Mouse (Mus musculus) bone marrow macrophage, adult 2 months (primary cell): ENCODE data around the gene Slc25a41.

Experiments used
- CTCF ChIP-seq: IDR thresholded peaks from 2 replicates; pipeline ENCODE4 v1.5.1; 2012; ENCODE audit warnings: low read depth, mild to moderate bottlenecking, low read length, moderate library complexity
- POLR2A ChIP-seq: IDR thresholded peaks from 2 replicates; pipeline ENCODE4 v1.6.1; 2012; ENCODE audit warnings: mild to moderate bottlenecking, low read depth, low read length, borderline replicate concordance

GRCm38 (mm10) chr17:57078336-57078735, 36.9 kb upstream of the Slc25a41 start, which contains the start of gene Dennd1c:
- no peak for TF ChIP-seq CTCF
- TF ChIP-seq POLR2A: no peak
